Mouse (Mus musculus) myocyte (in vitro differentiated cells): ENCODE measurements around the gene Gmcl1.

Experiments used
- E2F4 ChIP-seq: IDR thresholded peaks from one replicate; pipeline ENCODE4 v1.6.1; 2011; ENCODE audit warnings: mild to moderate bottlenecking, control low read depth, moderate library complexity; ENCODE audit not compliant: insufficient read depth
- MAX ChIP-seq: IDR thresholded peaks from one replicate; pipeline ENCODE4 v1.6.1; 2011; ENCODE audit warnings: low read depth, mild to moderate bottlenecking, control low read depth
- POLR2A ChIP-seq: IDR thresholded peaks from one replicate; pipeline ENCODE4 v1.6.1; 2011; ENCODE audit warnings: low read depth, mild to moderate bottlenecking, control low read depth, moderate library complexity; ENCODE audit not compliant: insufficient read length
- POLR2AphosphoS2 ChIP-seq: IDR thresholded peaks from one replicate; pipeline ENCODE4 v1.6.1; 2011; ENCODE audit warnings: low read depth, control low read depth; ENCODE audit not compliant: insufficient read length
- REST ChIP-seq: IDR thresholded peaks from one replicate; pipeline ENCODE4 v1.6.1; 2011; ENCODE audit warnings: mild to moderate bottlenecking, control low read depth, moderate library complexity; ENCODE audit not compliant: insufficient read depth, insufficient read length
- SRF ChIP-seq: IDR thresholded peaks from one replicate; pipeline ENCODE4 v1.6.1; 2011; ENCODE audit warnings: low read depth; ENCODE audit not compliant: control insufficient read depth, insufficient read length
- TCF12 ChIP-seq: IDR thresholded peaks from one replicate; pipeline ENCODE4 v1.6.1; 2011; ENCODE audit warnings: mild to moderate bottlenecking, control low read depth; ENCODE audit not compliant: poor library complexity, insufficient read depth, severe bottlenecking
- USF1 ChIP-seq: IDR thresholded peaks from one replicate; pipeline ENCODE4 v1.6.1; 2011; ENCODE audit warnings: low read depth, mild to moderate bottlenecking, control low read depth, moderate library complexity

DNA sequence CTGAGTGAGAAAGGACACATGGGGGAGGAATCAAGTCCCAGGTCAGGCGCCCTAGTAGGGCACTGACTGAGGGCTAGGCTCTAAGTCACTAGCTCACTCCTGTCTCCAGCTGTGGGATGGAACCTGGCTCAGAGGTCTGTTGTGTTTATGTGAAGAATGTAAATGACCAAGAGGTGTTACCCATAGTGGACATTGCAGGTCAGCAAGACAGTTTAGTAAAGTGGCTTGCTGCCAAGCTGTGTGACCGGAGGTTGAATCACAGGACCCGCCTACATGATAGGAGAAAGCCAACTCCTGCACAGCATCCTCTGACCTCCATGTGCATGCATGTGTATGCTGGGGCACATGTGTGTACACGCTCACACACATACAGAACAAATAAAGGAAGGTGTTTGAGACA lies 87.6 kb downstream of the Gmcl1 start:
- TF ChIP-seq POLR2A = no peak
- TF ChIP-seq SRF = no peak
- no peak for TF ChIP-seq TCF12
- TF ChIP-seq USF1 = no peak
- TF ChIP-seq E2F4 = no peak
- TF ChIP-seq POLR2AphosphoS2 = no peak
- TF ChIP-seq MAX = no peak
- no peak for TF ChIP-seq REST
